Mouse (Mus musculus): ENCODE measurements around the gene Zfp622.

DNA sequence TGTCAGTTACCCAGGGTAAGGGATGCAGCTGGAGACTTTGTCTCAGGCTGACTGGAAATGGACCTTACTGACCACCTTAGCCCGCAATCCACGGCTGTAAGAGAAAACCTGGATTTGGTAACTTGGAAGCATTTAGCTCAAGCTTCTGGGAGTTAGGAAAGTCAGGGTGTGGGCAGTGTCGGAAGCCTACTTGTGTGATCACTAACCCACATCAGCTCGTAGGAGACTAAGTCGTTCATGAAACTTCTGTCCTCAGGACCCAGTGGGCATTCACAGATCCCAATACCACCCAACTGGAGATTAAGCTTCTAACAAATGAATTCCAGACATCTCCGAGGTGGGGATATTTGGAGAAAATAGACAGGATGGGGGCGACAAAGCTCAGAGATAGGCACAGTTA is 49.8 kb upstream of the Zfp622 start:
- TF ChIP-seq CTCF (IDR thresholded peaks at IDR 0.05; ENCODE audit: low read depth, low read length), result no peak
- TF ChIP-seq EP300 (IDR thresholded peaks at IDR 0.05; ENCODE audit: insufficient read depth, low read depth, low read length), result no peak
